ENCODE assay signal across 19 mouse cellular contexts in the genomic region with DNA sequence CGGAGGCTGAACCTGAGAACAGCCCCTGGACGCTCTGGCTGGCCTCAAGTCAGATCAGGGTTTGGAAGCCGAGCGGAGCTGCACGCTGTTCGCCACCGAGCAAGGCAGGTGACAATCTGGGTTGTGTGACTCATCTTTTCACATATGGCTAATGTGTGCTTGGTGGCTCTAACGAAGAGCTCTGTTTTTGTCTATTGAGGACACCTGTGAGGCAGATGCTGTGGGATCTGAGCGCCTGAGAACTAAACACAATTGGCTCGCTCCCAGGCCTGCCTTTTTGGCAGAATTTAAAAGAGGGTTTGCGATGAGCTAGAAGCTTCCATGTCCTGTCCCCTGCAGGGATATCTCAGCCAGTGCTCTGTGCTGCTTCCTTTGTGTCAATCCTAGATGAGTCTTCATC. TPM values are rescaled to one million over a fixed set of nuclear protein-coding genes. Genes with fewer than 3 reads are reported as not detected.
DNase-seq lines count a peak whose midpoint lies in the region; ATAC-seq and TF ChIP-seq lines count a peak whose summit lies in the region.
"Had no signal": no experiment of that assay in that cellular context is flagged by ENCODE, and none has a peak within 500 bp of the region (broad histone marks: within the 10 kb centered on the region; RNA-seq: fewer than 3 reads in every experiment).

No protein-coding gene starts in this region.

- peaks cover 21% of the 10 kb centered on the region for H3K4me1 ChIP-seq in forebrain, embryonic 15.5 days
- peaks cover 6% of the 10 kb centered on the region; the same call in 1 of the 2 replicates for H3K4me1 ChIP-seq in forebrain, embryonic 14.5 days (ENCODE audit: control insufficient read depth, insufficient read depth, low read length)
- H3K4me1 ChIP-seq: heart, embryonic 13.5 days had no signal

- H3K27ac ChIP-seq in forebrain, embryonic 15.5 days (replicated peaks): peak overlapping the region; percentile 36; the same call in 1 of the 2 replicates
- H3K27ac ChIP-seq in forebrain, embryonic 14.5 days (ENCODE audit: low read depth, low read length): no peak overlapping the region
- peak overlapping the region; percentile 79 for H3K27ac ChIP-seq in layer of hippocampus, adult 2 months
- H3K27ac ChIP-seq: heart, embryonic 13.5 days; hindbrain, embryonic 10.5 days; lung, embryonic 15.5 days had no signal

- no peaks in the 10 kb centered on the region for H3K27me3 ChIP-seq in forebrain, embryonic 15.5 days
- H3K27me3 ChIP-seq in forebrain, embryonic 14.5 days (replicated peaks; ENCODE audit: control insufficient read depth, insufficient read depth, low read length): no peaks in the 10 kb centered on the region
- H3K27me3 ChIP-seq: lung, embryonic 15.5 days had no signal

- no peak for ATAC-seq in forebrain, embryonic 15.5 days (replicated peaks)
- ATAC-seq in forebrain, embryonic 14.5 days: no peak
- ATAC-seq in monocyte, adult 5-6 weeks (replicated peaks; ENCODE audit: insufficient number of reproducible peaks, low FRiP score, low TSS enrichment, poor library complexity, severe bottlenecking): no peak
- ATAC-seq: intestine, embryonic 16.5 days had no signal

- DNase-seq in forebrain, embryonic 14.5 days (ENCODE audit: low spot score): no peak
- peak in 1 of 2 experiments; percentile 42 for DNase-seq in layer of hippocampus, adult 2 months (ENCODE audit: low spot score in 2 of 2)
- DNase-seq in layer of hippocampus, postnatal 36 days: no peak
- peak; percentile 87 for DNase-seq in cerebellum, adult 11 months
- peak; percentile 90 to 94 for DNase-seq in cerebellum, postnatal 25 days
- DNase-seq in embryo, embryonic 10.5 days (ENCODE audit: low spot score): no peak
- DNase-seq: B cell, adult 2 months; liver; thymus, postnatal 4 days had no signal

- 58% methylated on average over 11 of the region's 11 CpGs for WGBS in forebrain, embryonic 15.5 days
- WGBS in forebrain, embryonic 14.5 days: 58% methylated on average over 11 of the region's 11 CpGs

- no peak overlapping the region for H3K4me3 ChIP-seq in forebrain, embryonic 15.5 days
- no peak overlapping the region for H3K4me3 ChIP-seq in forebrain, embryonic 14.5 days (ENCODE audit: low read depth, low read length)
- no peak overlapping the region for H3K4me3 ChIP-seq in layer of hippocampus, adult 2 months
- H3K4me3 ChIP-seq: erythroblast, embryonic 14.5 days; heart, embryonic 13.5 days; hindbrain, embryonic 10.5 days; lung, embryonic 15.5 days had no signal

- H3K9me3 ChIP-seq in forebrain, embryonic 15.5 days: no peaks in the 10 kb centered on the region
- no peaks in the 10 kb centered on the region for H3K9me3 ChIP-seq in forebrain, embryonic 14.5 days (replicated peaks; ENCODE audit: control insufficient read depth, low read length)
- H3K9me3 ChIP-seq: heart, embryonic 13.5 days; lung, embryonic 15.5 days had no signal

- no peak overlapping the region for H3K9ac ChIP-seq in forebrain, embryonic 15.5 days (replicated peaks)
- H3K9ac ChIP-seq in forebrain, embryonic 14.5 days (ENCODE audit: low read length): no peak overlapping the region
- H3K9ac ChIP-seq: heart, embryonic 13.5 days; lung, embryonic 15.5 days had no signal

- TF ChIP-seq CTCF in layer of hippocampus, adult 2 months (conservative IDR thresholded peaks at IDR 0.05): no peak

- no peak overlapping the region for H3K4me2 ChIP-seq in forebrain, embryonic 15.5 days (replicated peaks)
- no peak overlapping the region for H3K4me2 ChIP-seq in forebrain, embryonic 14.5 days (ENCODE audit: low read length)
- H3K4me2 ChIP-seq: heart, embryonic 13.5 days; lung, embryonic 15.5 days had no signal

- no peaks in the 10 kb centered on the region for H3K36me3 ChIP-seq in forebrain, embryonic 15.5 days
- no peaks in the 10 kb centered on the region for H3K36me3 ChIP-seq in forebrain, embryonic 14.5 days (ENCODE audit: control insufficient read depth, insufficient read depth, low read length)
- H3K36me3 ChIP-seq: heart, embryonic 13.5 days; hindbrain, embryonic 10.5 days; lung, embryonic 15.5 days had no signal

RNA-seq across cellular contexts. Expression of gene Slc22a12, which starts 6.7 kb away (rescaled TPM):
- polyA plus RNA-seq in forebrain, embryonic 15.5 days (2015; fragmentation: Nextera tagmentation; extraction: Ambion mirVana): 0.10 TPM in 1 of 2 replicates, not detected in the other
- polyA plus RNA-seq in forebrain, embryonic 14.5 days (2014; fragmentation: Nextera tagmentation; extraction: Ambion mirVana): not detected in 2 replicates
- under 1 TPM; 0.20 to 0.37 TPM for total RNA-seq in layer of hippocampus, adult 2 months (2021)
- under 1 TPM; 0.40 to 0.71 TPM for total RNA-seq in layer of hippocampus, postnatal 36 days (2021)
- not detected in 3 replicates for total RNA-seq in monocyte, adult 5-6 weeks (2017)
- total RNA-seq: ES-E14; gastrocnemius, adult 8-10 months had no signal
- polyA plus RNA-seq: erythroblast, embryonic 14.5 days; heart, embryonic 13.5 days; hindbrain, embryonic 10.5 days; intestine, embryonic 16.5 days; stomach, embryonic 14.5 days had no signal

Comparison
In these comparisons a context has a peak if more than half of its experiments do, and no peak if none do; other contexts are left out.
1. DNase-seq: peak in cerebellum, adult 11 months (single experiment) and cerebellum, postnatal 25 days (2 of 2); none in forebrain, embryonic 14.5 days (single experiment), layer of hippocampus, postnatal 36 days (0 of 2) and embryo, embryonic 10.5 days (single experiment).